Mouse (Mus musculus) Patski (cell line): ENCODE data around the gene Ifitm5. TPM values are rescaled to one million over a fixed set of nuclear protein-coding genes. Genes with fewer than 3 reads are reported as not detected.

Experiments
- ATAC-seq: fragments of 100-300 bp; one replicate; pipeline ENCODE4 v1.8.0; 2021
- CTCF ChIA-PET: fragments of 350-600 bp; sonication (Branson Sonifier 250); formaldehyde crosslinking; loops from one replicate; lab custom pipeline; 2022; ENCODE audit warnings: inconsistent platforms; lab: Charles Lee
- POLR2A ChIA-PET: fragments of 350-600 bp; sonication (Branson Sonifier 250); formaldehyde crosslinking; loops from one replicate; lab custom pipeline; 2022; ENCODE audit warnings: antibody characterized with exemption, inconsistent platforms; lab: Charles Lee
- DNase-seq: peaks from one replicate; pipeline ENCODE4 v3.0.0-alpha.2; 2011; ENCODE audit warnings: low read depth, low spot score
- H3K27me3 ChIP-seq: fragments of 371-371 bp; one replicate; pipeline ENCODE4 v1.5.1; 2021
- CTCF ChIP-seq: fragments of 100-300 bp; IDR thresholded peaks from one replicate; pipeline ENCODE4 v1.5.1; 2021
- in situ Hi-C: fragments of 300-500 bp; cut with MboI; formaldehyde crosslinking; loops from 3 replicates; pipeline ENCODE4 v1.11.1; 2018; ENCODE audit warnings: low pct_unique_long_range_greater_than_20kb, mixed read lengths
- polyA plus RNA-seq: library from polyadenylated mRNA; unstranded; gene quantifications from one replicate; pipeline ENCODE4 v1.2.3, GENCODE M21; 2021

The Ifitm5 gene
- polyA plus RNA-seq = 0.30 TPM

DNA sequence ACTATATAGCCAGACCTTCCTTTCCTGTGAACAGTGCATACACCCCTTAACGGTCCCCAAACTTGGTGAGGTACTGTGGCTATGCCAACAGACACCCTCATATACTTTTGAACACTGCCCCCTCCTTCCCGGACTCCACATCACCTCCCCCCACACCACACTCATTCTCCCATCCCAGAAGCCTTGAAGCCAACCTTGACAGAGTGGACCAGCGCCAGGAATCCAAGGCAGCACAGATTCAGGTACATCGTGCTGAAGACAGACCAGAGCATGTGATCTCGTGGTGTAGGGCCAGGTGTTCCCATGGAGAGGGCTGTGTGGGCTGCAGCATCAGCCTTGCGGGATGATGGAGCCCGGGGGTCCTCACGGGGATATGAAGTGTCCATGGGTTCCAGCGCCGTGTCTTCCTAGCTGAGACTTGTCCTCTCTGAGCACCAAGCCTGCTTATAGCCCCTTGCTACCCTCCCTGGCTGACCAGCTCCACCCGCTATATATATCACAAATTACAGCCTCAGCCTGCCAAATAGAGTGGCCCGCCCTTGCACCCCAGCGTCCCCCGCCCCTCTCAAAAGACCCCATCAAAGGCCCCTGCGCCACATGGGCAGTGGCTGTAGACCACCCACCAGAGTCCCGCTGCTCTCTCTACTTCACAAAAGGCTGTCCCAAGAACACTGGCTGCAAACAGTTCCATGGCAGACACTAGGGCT lies at the start of gene Ifitm5:
TSS of gene Ifitm5 (minus strand) at position 468 of the 707 bp plus-strand sequence.
- TF ChIP-seq CTCF = no peak
- ATAC-seq = no peak
- DNase-seq = no peak
- ChIA-PET POLR2A (no interaction called here), CTCF (interaction anchor here (1.3 kb wide), 1 partner anchor 9 kb away, joined by 4 read pairs; no protein-coding TSS in a partner anchor)
- no peaks in the 10 kb centered on the region for H3K27me3 ChIP-seq
- in situ Hi-C loops = no loop called here

- ChIA-PET POLR2A (no interaction called here), CTCF (no interaction called here)
- in situ Hi-C loops = no loop called here
- ATAC-seq (no peak), DNase-seq (no peak)
- TF ChIP-seq CTCF = no peak
- H3K27me3 ChIP-seq = no peaks in the 10 kb centered on the region
These were observed 49.0 kb upstream of the Ifitm5 start for GRCm38 (mm10) chr7:140998853-140999700.

- ChIA-PET POLR2A (no interaction called here), CTCF (no interaction called here)
- DNase-seq (no peak), ATAC-seq (no peak)
- H3K27me3 ChIP-seq = no peaks in the 10 kb centered on the region
- in situ Hi-C loops = no loop called here
- no peak for TF ChIP-seq CTCF
These were observed 47.7 kb upstream of the Ifitm5 start for GRCm38 (mm10) chr7:140997817-140998216.

- no peaks in the 10 kb centered on the region for H3K27me3 ChIP-seq
- in situ Hi-C loops = no loop called here
- ATAC-seq = no peak
- ChIA-PET CTCF (interaction anchor here (1.9 kb wide), 1 partner anchor 32 kb away, joined by 5 read pairs; no protein-coding TSS in a partner anchor), POLR2A (no interaction called here)
- no peak for TF ChIP-seq CTCF
- DNase-seq = no peak
These were observed 41.1 kb upstream of the Ifitm5 start for GRCm38 (mm10) chr7:140991117-140991689.

DNA sequence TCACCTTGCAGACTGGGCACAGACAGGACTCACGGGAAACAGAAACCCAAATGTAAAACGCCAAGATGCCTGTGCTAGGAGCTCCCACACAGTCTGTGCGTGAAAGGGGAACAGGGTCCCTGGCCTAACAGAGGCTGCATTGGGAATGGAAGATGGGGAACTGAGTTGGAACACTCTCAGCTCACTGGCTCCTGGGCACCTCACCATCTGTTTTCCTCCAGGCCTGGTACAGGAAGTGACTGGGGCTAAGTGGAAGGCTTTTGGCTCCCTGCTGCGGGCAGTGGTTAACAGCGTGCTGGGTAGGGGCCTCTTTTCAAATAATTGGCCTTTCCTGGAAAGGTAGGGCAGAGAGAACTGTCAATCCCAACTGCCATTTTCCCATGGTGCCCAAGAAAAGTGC lies 40.5 kb upstream of the Ifitm5 start:
- CTCF ChIA-PET = interaction anchor here (1.1 to 1.9 kb wide), 2 partner anchors 18 to 32 kb away, joined by 3 to 5 read pairs; no protein-coding TSS in a partner anchor
- no peak for TF ChIP-seq CTCF
- DNase-seq = no peak
- ATAC-seq = no peak
- H3K27me3 ChIP-seq = no peaks in the 10 kb centered on the region
- in situ Hi-C loops = no loop called here
- POLR2A ChIA-PET = no interaction called here

GRCm38 (mm10) chr7:140990185-140990584 lies 40.1 kb upstream of the Ifitm5 start:
- CTCF ChIA-PET = interaction anchor here (1.0 to 1.9 kb wide), 3 partner anchors 19 to 31 kb away, joined by 3 to 5 read pairs (median 3); no protein-coding TSS in a partner anchor
- ATAC-seq (no peak), DNase-seq (no peak)
- no peaks in the 10 kb centered on the region for H3K27me3 ChIP-seq
- TF ChIP-seq CTCF = no peak
- POLR2A ChIA-PET = no interaction called here
- in situ Hi-C loops = no loop called here

GRCm38 (mm10) chr7:140989022-140989421 lies 38.9 kb upstream of the Ifitm5 start:
- CTCF ChIA-PET = no interaction called here
- DNase-seq (no peak), ATAC-seq (no peak)
- TF ChIP-seq CTCF = no peak
- in situ Hi-C loops = no loop called here
- H3K27me3 ChIP-seq = no peaks in the 10 kb centered on the region
- POLR2A ChIA-PET = no interaction called here

- DNase-seq = no peak
- TF ChIP-seq CTCF = no peak
- no peaks in the 10 kb centered on the region for H3K27me3 ChIP-seq
- in situ Hi-C loops = no loop called here
- POLR2A ChIA-PET = no interaction called here
- no peak for ATAC-seq
- CTCF ChIA-PET = no interaction called here
These were observed 37.4 kb upstream of the Ifitm5 start for GRCm38 (mm10) chr7:140987182-140988138.

DNA sequence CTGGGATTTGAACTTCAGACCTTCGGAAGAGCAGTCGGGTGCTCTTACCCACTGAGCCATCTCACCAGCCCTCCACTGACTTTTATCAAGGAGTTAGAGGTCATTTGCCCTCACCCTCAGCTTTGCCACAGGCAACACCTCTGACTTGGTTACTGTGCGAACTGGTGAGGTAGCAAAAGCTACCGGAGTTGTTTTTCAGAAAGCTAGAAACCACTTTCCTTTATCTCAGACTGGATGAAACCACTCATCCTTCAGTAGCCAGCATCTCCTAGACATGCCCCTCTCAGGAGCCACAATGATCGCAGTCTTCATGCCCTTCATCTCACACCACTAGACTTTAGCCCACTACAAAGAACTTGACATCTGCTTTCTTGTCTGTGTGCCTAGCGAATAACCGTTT lies 32.9 kb upstream of the Ifitm5 start:
- no peak for DNase-seq
- no peaks in the 10 kb centered on the region for H3K27me3 ChIP-seq
- ChIA-PET CTCF (interaction anchor here (2.3 kb wide), 1 partner anchor 24 kb away, joined by 5 read pairs; no protein-coding TSS in a partner anchor), POLR2A (interaction anchor here (0.5 kb wide), 1 partner anchor 128 kb away, joined by 3 read pairs; no protein-coding TSS in a partner anchor)
- TF ChIP-seq CTCF = no peak
- in situ Hi-C loops = no loop called here
- no peak for ATAC-seq
